9 mouse cellular contexts compared by ENCODE assay signal in the genomic region with DNA sequence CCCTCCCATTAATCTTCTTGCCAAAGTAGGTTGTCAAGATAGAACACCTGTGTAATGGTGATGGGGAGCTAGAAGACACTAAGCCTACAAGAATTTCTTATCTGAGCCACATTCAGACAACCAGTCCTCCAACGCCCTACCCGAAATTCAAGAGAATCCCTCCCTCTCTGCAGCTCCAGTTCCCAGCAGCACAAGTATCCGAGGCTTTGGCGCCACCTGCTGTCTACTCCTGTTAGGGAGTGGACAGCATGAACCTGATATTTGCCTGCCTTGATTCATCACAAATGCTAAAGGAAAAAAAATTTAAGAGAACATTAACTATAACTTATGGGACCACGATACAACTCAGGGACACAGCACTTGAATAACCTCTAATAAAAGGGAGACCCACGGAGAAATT.
DNase-seq lines count a peak whose midpoint lies in the region; ATAC-seq and TF ChIP-seq lines count a peak whose summit lies in the region.
"Had no signal": no experiment of that assay in that cellular context is flagged by ENCODE, and none has a peak within 500 bp of the region (broad histone marks: within the 10 kb centered on the region; RNA-seq: fewer than 3 reads in every experiment).

No protein-coding gene starts in this region.

- peak; percentile 76 for TF ChIP-seq CTCF in G1E (IDR thresholded peaks at IDR 0.05; ENCODE audit: low read depth, low read length)
- TF ChIP-seq CTCF in heart, postnatal 0 days (IDR thresholded peaks at IDR 0.05; ENCODE audit: low read depth), result peak; percentile 92
- peak; percentile 92 for TF ChIP-seq CTCF in lung, postnatal 0 days (IDR thresholded peaks at IDR 0.05)

- no peak overlapping the region for H3K4me2 ChIP-seq in embryonic facial prominence, embryonic 14.5 days (ENCODE audit: low read depth, low read length)
- no peak overlapping the region for H3K4me2 ChIP-seq in heart, postnatal 0 days (ENCODE audit: low read depth, low read length)
- H3K4me2 ChIP-seq in lung, postnatal 0 days (replicated peaks; ENCODE audit: low read depth, low read length), result no peak overlapping the region

- H3K27ac ChIP-seq in embryonic facial prominence, embryonic 14.5 days (replicated peaks; ENCODE audit: low read depth, low read length), result no peak overlapping the region
- H3K27ac ChIP-seq in heart, postnatal 0 days (ENCODE audit: low read depth), result no peak overlapping the region
- H3K27ac ChIP-seq in lung, postnatal 0 days (ENCODE audit: low read length), result no peak overlapping the region

- H3K9ac ChIP-seq in embryonic facial prominence, embryonic 14.5 days (ENCODE audit: low read depth, low read length), result no peak overlapping the region
- no peak overlapping the region for H3K9ac ChIP-seq in heart, postnatal 0 days (replicated peaks; ENCODE audit: low read depth, low read length)
- no peak overlapping the region for H3K9ac ChIP-seq in lung, postnatal 0 days (replicated peaks; ENCODE audit: low read depth)

- H3K9me3 ChIP-seq in G1E (replicated peaks), result no peaks in the 10 kb centered on the region
- no peaks in the 10 kb centered on the region for H3K9me3 ChIP-seq in embryonic facial prominence, embryonic 14.5 days (ENCODE audit: control insufficient read depth, low read length)
- H3K9me3 ChIP-seq in heart, postnatal 0 days (replicated peaks; ENCODE audit: control insufficient read depth, low read length), result no peaks in the 10 kb centered on the region
- no peaks in the 10 kb centered on the region for H3K9me3 ChIP-seq in lung, postnatal 0 days (ENCODE audit: low read length)
- H3K9me3 ChIP-seq: megakaryocyte, embryonic 14.5 days had no signal

- no peak for TF ChIP-seq EP300 in heart, postnatal 0 days (IDR thresholded peaks at IDR 0.05; ENCODE audit: low read depth)
- TF ChIP-seq EP300 in lung, postnatal 0 days (IDR thresholded peaks at IDR 0.05), result no peak

- DNase-seq in G1E (ENCODE audit: low spot score), result peak; percentile 60
- DNase-seq in adrenal gland, postnatal 4 days (ENCODE audit: low spot score in 2 of 2), result peak; percentile 47 to 61
- peak; percentile 90 for DNase-seq in embryonic facial prominence, embryonic 14.5 days (ENCODE audit: low spot score)
- peak; percentile 78 for DNase-seq in heart, postnatal 0 days (ENCODE audit: low spot score)
- DNase-seq in layer of hippocampus, adult 8-10 months (ENCODE audit: low spot score in 2 of 2), result peak; percentile 48 to 86
- peak; percentile 88 for DNase-seq in lung, postnatal 0 days (ENCODE audit: low spot score)
- peak; percentile 88 to 92 for DNase-seq in right cerebral cortex, postnatal 10 days (ENCODE audit: low spot score in 2 of 2)
- DNase-seq in urinary bladder, postnatal 4 days (ENCODE audit: low spot score in 2 of 2), result peak; percentile 65 to 88

- H3K27me3 ChIP-seq in G1E (ENCODE audit: insufficient read depth, low read length), result peaks cover 2% of the 10 kb centered on the region
- H3K27me3 ChIP-seq in embryonic facial prominence, embryonic 14.5 days (replicated peaks; ENCODE audit: control insufficient read depth, insufficient read depth, low read length), result no peaks in the 10 kb centered on the region
- H3K27me3 ChIP-seq in heart, postnatal 0 days (ENCODE audit: control insufficient read depth, insufficient read depth, low read length), result no peaks in the 10 kb centered on the region
- no peaks in the 10 kb centered on the region for H3K27me3 ChIP-seq in lung, postnatal 0 days (replicated peaks; ENCODE audit: insufficient read depth, low read length)

- no peaks in the 10 kb centered on the region for H3K4me1 ChIP-seq in G1E (ENCODE audit: insufficient read depth, low read depth, low read length)
- peaks cover 22% of the 10 kb centered on the region for H3K4me1 ChIP-seq in embryonic facial prominence, embryonic 14.5 days (ENCODE audit: control insufficient read depth, insufficient read depth, low read length)
- peaks cover 5% of the 10 kb centered on the region for H3K4me1 ChIP-seq in heart, postnatal 0 days (ENCODE audit: control insufficient read depth, insufficient read depth)
- peaks cover 6% of the 10 kb centered on the region; the same call in 1 of the 2 replicates for H3K4me1 ChIP-seq in lung, postnatal 0 days (ENCODE audit: insufficient read depth, low read depth, low read length)
- H3K4me1 ChIP-seq: megakaryocyte, embryonic 14.5 days had no signal

- no peaks in the 10 kb centered on the region for H3K36me3 ChIP-seq in G1E (replicated peaks)
- no peaks in the 10 kb centered on the region for H3K36me3 ChIP-seq in embryonic facial prominence, embryonic 14.5 days (ENCODE audit: control insufficient read depth, insufficient read depth, low read length)
- no peaks in the 10 kb centered on the region for H3K36me3 ChIP-seq in heart, postnatal 0 days (replicated peaks; ENCODE audit: control insufficient read depth, insufficient read depth, low read length)
- no peaks in the 10 kb centered on the region for H3K36me3 ChIP-seq in lung, postnatal 0 days (ENCODE audit: insufficient read depth, low read length)

- ATAC-seq in G1E (ENCODE audit: extremely low read depth, insufficient number of reproducible peaks, low FRiP score, poor library complexity, severe bottlenecking), result no peak; the same call in 1 of the 2 replicates
- 0 out of 2 replicates have a peak, but pooled peaks have one; percentile 30 for ATAC-seq in embryonic facial prominence, embryonic 14.5 days (ENCODE audit: low read depth)
- ATAC-seq in heart, postnatal 0 days (ENCODE audit: insufficient read depth, low read depth), result peak; percentile 69
- peak; percentile 73 for ATAC-seq in lung, postnatal 0 days

- H3K4me3 ChIP-seq in G1E (ENCODE audit: low read depth, low read length), result no peak overlapping the region
- H3K4me3 ChIP-seq in embryonic facial prominence, embryonic 14.5 days (ENCODE audit: low read depth, low read length), result no peak overlapping the region
- H3K4me3 ChIP-seq in heart, postnatal 0 days (ENCODE audit: low read depth, low read length), result no peak overlapping the region
- no peak overlapping the region for H3K4me3 ChIP-seq in lung, postnatal 0 days (ENCODE audit: low read depth, low read length)
- H3K4me3 ChIP-seq: megakaryocyte, embryonic 14.5 days had no signal

- 5% methylated on average over 6 of the region's 6 CpGs for WGBS in embryonic facial prominence, embryonic 14.5 days
- 2% methylated on average over 6 of the region's 6 CpGs for WGBS in heart, postnatal 0 days
- 3% methylated on average over 6 of the region's 6 CpGs for WGBS in lung, postnatal 0 days
